Mouse (Mus musculus): ENCODE results near the gene Gm14403. TPM values are rescaled to one million over a fixed set of nuclear protein-coding genes. Genes with fewer than 3 reads are reported as not detected.
"Not testable (repeated sequence)": the region's sequence is repeated elsewhere in the genome, so short reads cannot be mapped to it uniquely, and the experiment has no call there.

Gene Gm14403
- polyA plus RNA-seq, 1 experiment from 2014 or later: 1.5 TPM

GRCm38 (mm10) chr2:177518354-177518753 lies 20.3 kb downstream of the Gm14403 start:
- not testable (repeated sequence) for H3K27me3 ChIP-seq; H3K27ac ChIP-seq (replicated peaks); H3K4me1 ChIP-seq (replicated peaks); H3K9me3 ChIP-seq (replicated peaks); H3K4me3 ChIP-seq (replicated peaks); H3K9ac ChIP-seq; H3K4me2 ChIP-seq; H3K36me3 ChIP-seq (replicated peaks); ATAC-seq (ENCODE audit: insufficient read depth)
- WGBS (ENCODE audit: insufficient replicate concordance): 65% methylated on average over 7 of the region's 7 CpGs

GRCm38 (mm10) chr2:177518960-177519359 lies 20.9 kb downstream of the Gm14403 start:
- not testable (repeated sequence) for H3K4me1 ChIP-seq (replicated peaks); H3K4me2 ChIP-seq; H3K9ac ChIP-seq; ATAC-seq (ENCODE audit: insufficient read depth); H3K36me3 ChIP-seq (replicated peaks); H3K9me3 ChIP-seq (replicated peaks); H3K27ac ChIP-seq (replicated peaks); H3K27me3 ChIP-seq; H3K4me3 ChIP-seq (replicated peaks)
- 65% methylated on average over 1 of the region's 1 CpGs for WGBS (ENCODE audit: insufficient replicate concordance)

GRCm38 (mm10) chr2:177520035-177520434 lies 22.0 kb downstream of the Gm14403 start:
- Histone ChIP-seq H3K4me2 (no peak overlapping the region), H3K9ac (no peak overlapping the region), H3K4me3 (replicated peaks) (no peak overlapping the region), H3K36me3 (replicated peaks) (no peaks in the 10 kb centered on the region), H3K4me1 (replicated peaks) (no peaks in the 10 kb centered on the region), H3K27me3 (no peaks in the 10 kb centered on the region), H3K9me3 (replicated peaks) (no peaks in the 10 kb centered on the region), H3K27ac (replicated peaks) (no peak overlapping the region)
- 55% methylated on average over 8 of the region's 8 CpGs for WGBS (ENCODE audit: insufficient replicate concordance)
- ATAC-seq (ENCODE audit: insufficient read depth): no peak

GRCm38 (mm10) chr2:177523061-177523460 lies 25.0 kb downstream of the Gm14403 start:
- Histone ChIP-seq H3K27ac (replicated peaks) (no peak overlapping the region), H3K36me3 (replicated peaks) (no peaks in the 10 kb centered on the region), H3K9me3 (replicated peaks) (no peaks in the 10 kb centered on the region), H3K9ac (no peak overlapping the region), H3K4me3 (replicated peaks) (no peak overlapping the region), H3K27me3 (no peaks in the 10 kb centered on the region), H3K4me1 (replicated peaks) (no peaks in the 10 kb centered on the region), H3K4me2 (no peak overlapping the region)
- 80% methylated on average over 20 of the region's 20 CpGs for WGBS (ENCODE audit: insufficient replicate concordance)
- no peak for ATAC-seq (ENCODE audit: insufficient read depth)

GRCm38 (mm10) chr2:177523674-177524073 lies 25.7 kb downstream of the Gm14403 start:
- not testable (repeated sequence) for H3K27me3 ChIP-seq; H3K36me3 ChIP-seq (replicated peaks); H3K9ac ChIP-seq; H3K27ac ChIP-seq (replicated peaks); H3K4me2 ChIP-seq; H3K4me1 ChIP-seq (replicated peaks); H3K4me3 ChIP-seq (replicated peaks); ATAC-seq (ENCODE audit: insufficient read depth); H3K9me3 ChIP-seq (replicated peaks)
- WGBS (ENCODE audit: insufficient replicate concordance): 72% methylated on average over 6 of the region's 6 CpGs

- 69% methylated on average over 16 of the region's 16 CpGs for WGBS (ENCODE audit: insufficient replicate concordance)
- not testable (repeated sequence) for H3K4me3 ChIP-seq (replicated peaks); H3K4me2 ChIP-seq; H3K36me3 ChIP-seq (replicated peaks); H3K9ac ChIP-seq; ATAC-seq (ENCODE audit: insufficient read depth); H3K27ac ChIP-seq (replicated peaks); H3K4me1 ChIP-seq (replicated peaks); H3K9me3 ChIP-seq (replicated peaks); H3K27me3 ChIP-seq
Measured at GRCm38 (mm10) chr2:177524171-177524570, 26.2 kb downstream of the Gm14403 start.

- Histone ChIP-seq H3K27me3 (no peaks in the 10 kb centered on the region), H3K4me3 (replicated peaks) (no peak overlapping the region), H3K27ac (replicated peaks) (no peak overlapping the region), H3K36me3 (replicated peaks) (no peaks in the 10 kb centered on the region), H3K9me3 (replicated peaks) (no peaks in the 10 kb centered on the region), H3K9ac (no peak overlapping the region), H3K4me2 (no peak overlapping the region), H3K4me1 (replicated peaks) (no peaks in the 10 kb centered on the region)
- ATAC-seq (ENCODE audit: insufficient read depth): no peak
- 59% methylated on average over 9 of the region's 9 CpGs for WGBS (ENCODE audit: insufficient replicate concordance)
Measured at GRCm38 (mm10) chr2:177535876-177536275, 37.9 kb downstream of the Gm14403 start.

- H3K9ac ChIP-seq; H3K4me3 ChIP-seq (replicated peaks); H3K27ac ChIP-seq (replicated peaks); H3K36me3 ChIP-seq (replicated peaks); H3K4me2 ChIP-seq; H3K4me1 ChIP-seq (replicated peaks); H3K9me3 ChIP-seq (replicated peaks); H3K27me3 ChIP-seq; ATAC-seq (ENCODE audit: insufficient read depth): not testable (repeated sequence)
- WGBS (ENCODE audit: insufficient replicate concordance): 57% methylated on average over 2 of the region's 2 CpGs
Measured at GRCm38 (mm10) chr2:177537141-177537540, 39.1 kb downstream of the Gm14403 start.

GRCm38 (mm10) chr2:177537717-177538116 lies 39.7 kb downstream of the Gm14403 start:
- not testable (repeated sequence) for H3K27ac ChIP-seq (replicated peaks); H3K4me2 ChIP-seq; H3K36me3 ChIP-seq (replicated peaks); H3K4me1 ChIP-seq (replicated peaks); H3K9ac ChIP-seq; H3K4me3 ChIP-seq (replicated peaks); ATAC-seq (ENCODE audit: insufficient read depth); H3K27me3 ChIP-seq; H3K9me3 ChIP-seq (replicated peaks)
- 61% methylated on average over 5 of the region's 5 CpGs for WGBS (ENCODE audit: insufficient replicate concordance)

- H3K36me3 ChIP-seq (replicated peaks); H3K9me3 ChIP-seq (replicated peaks); H3K9ac ChIP-seq; ATAC-seq (ENCODE audit: insufficient read depth); H3K4me2 ChIP-seq; H3K4me3 ChIP-seq (replicated peaks); H3K27ac ChIP-seq (replicated peaks); H3K27me3 ChIP-seq; H3K4me1 ChIP-seq (replicated peaks): not testable (repeated sequence)
- WGBS (ENCODE audit: insufficient replicate concordance): 50% methylated on average over 1 of the region's 1 CpGs
Measured at GRCm38 (mm10) chr2:177555261-177555660, 57.2 kb downstream of the Gm14403 start.
